Mouse (Mus musculus) bone marrow macrophage, adult 2 months (primary cell): Measurements from ENCODE around the gene Pisd.

Experiments
- CTCF ChIP-seq: IDR thresholded peaks from 2 replicates; pipeline ENCODE4 v1.5.1; 2012; ENCODE audit warnings: low read depth, mild to moderate bottlenecking, low read length, moderate library complexity
- POLR2A ChIP-seq: IDR thresholded peaks from 2 replicates; pipeline ENCODE4 v1.6.1; 2012; ENCODE audit warnings: mild to moderate bottlenecking, low read depth, low read length, borderline replicate concordance

GRCm38 (mm10) chr5:32785313-32785915, at the start of gene Pisd:
- no peak for TF ChIP-seq CTCF
- no peak; the same call in 1 of the 2 replicates for TF ChIP-seq POLR2A
